Mouse (Mus musculus) layer of hippocampus, adult 9-10 months (tissue): ENCODE measurements around the gene Ifnar1.
"Not testable (repeated sequence)": the region's sequence is repeated elsewhere in the genome, so short reads cannot be mapped to it uniquely, and the experiment has no call there.

Source experiments
- DNase-seq: peaks from one replicate; pipeline ENCODE4 v3.0.0; 2022; ENCODE audit warnings: low spot score

Gene Ifnar1

DNA sequence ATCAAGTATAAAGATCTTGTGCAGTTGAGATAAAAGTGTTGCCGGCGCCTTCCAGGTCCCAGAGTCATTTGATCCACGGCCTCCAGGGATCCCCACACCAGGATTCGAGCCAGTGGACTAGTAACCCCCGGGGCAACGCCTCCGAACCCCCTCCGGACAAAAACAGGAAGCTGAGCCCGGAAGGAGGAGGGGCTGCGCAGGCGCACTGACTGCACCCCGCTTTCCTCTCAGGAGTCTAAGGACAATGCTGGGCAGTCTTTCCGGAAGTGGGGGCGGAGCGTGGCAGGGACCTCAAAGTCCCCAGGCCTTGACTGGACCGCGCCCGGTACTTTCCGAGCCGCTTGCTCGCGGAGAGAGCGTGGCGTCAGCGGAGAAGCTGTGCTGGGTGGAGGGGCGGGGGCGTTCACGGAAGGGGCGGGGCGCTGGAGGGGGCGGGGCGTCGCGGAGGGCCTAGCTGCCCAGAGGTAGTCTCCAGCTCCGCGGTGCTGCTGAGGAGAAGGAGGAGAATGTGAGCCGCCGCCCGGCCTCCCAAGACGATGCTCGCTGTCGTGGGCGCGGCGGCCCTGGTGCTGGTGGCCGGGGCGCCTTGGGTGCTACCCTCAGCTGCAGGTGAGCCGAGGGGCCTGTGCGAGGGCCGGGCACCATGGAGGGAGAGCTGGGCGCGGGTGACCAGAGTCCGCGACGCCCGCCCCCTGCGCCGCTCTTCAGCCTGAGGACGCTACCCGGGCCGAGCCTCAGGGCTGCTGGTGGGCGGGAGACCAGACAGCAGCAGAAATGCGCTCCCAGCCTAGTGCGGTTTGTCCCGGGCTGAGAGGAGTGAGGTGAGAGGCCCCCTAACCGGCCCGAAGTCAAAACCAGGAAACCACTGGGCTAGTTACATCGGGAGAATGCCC, at the start of gene Ifnar1:
Gene Ifnar1 (plus strand): TSS at position 431 of the 893 bp plus-strand sequence.
- DNase-seq, result peak; percentile 90

DNA sequence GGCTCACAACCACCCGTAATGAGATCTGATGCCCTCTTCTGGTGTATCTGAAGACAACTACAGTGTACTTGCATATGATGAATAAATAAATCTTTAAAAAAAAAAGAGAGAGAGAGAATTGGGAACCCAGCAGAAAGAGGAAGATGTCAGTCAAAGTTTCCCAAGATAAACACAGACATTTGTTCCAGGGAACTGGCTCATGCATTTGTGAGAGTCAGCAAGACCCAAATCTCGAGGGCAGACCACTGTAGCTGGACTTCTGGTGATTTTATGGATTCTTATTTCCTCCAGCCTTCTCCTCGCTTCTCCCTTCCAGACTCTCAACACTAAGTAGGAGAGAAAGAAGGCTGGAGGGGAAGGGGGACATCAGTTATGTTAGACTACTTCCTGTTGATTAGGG, 47.0 kb upstream of the Ifnar1 start:
- no peak for DNase-seq

- not testable (repeated sequence) for DNase-seq
Measured at GRCm38 (mm10) chr16:91438599-91438998, 46.4 kb upstream of the Ifnar1 start.

GRCm38 (mm10) chr16:91441366-91441765, 43.7 kb upstream of the Ifnar1 start:
- no peak for DNase-seq

DNA sequence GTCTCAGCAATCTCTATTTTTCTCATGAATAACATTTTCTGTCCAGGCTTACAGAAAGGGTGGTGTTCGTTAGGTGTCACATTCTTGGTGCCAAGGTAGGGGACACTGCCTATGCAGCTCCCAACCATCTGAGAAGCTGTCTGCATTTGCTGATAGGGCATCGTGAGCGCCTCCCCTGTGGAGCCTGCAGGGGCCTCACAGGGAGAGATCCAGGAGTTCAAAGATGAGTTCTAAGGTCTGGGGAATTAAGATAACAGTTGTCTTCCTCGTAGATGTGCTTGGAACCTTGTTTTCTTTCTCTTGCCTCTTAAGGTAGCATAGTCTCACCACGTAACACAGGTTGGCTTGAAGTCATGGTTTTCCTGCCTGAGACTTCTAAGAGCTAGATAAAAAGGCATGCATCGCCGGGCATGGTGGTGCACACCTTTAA, 43.2 kb upstream of the Ifnar1 start:
- DNase-seq, result no peak

DNA sequence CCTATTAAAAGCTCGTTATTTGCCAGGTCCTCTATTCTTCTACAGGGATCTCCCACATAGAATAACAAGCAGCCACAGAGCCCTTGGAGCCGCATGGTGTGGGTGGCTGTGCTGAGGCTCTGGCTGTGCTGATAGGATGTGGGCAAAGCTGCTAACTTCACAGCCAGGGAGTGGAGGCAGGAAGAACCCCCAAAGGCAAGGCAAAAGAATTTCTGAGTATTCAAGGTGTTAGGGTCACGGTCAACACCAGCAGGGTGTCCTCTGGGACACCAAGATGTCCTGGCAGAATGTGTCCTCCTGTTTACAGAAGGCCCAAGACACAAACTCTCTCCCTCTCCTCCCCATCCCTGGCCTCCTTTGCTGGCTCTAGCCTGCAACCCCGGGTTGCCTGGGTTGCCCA, 42.6 kb upstream of the Ifnar1 start:
- no peak for DNase-seq

- DNase-seq, result no peak
Measured at GRCm38 (mm10) chr16:91443211-91443611, 41.8 kb upstream of the Ifnar1 start.

GRCm38 (mm10) chr16:91444847-91445246, 40.2 kb upstream of the Ifnar1 start:
- no peak for DNase-seq

DNA sequence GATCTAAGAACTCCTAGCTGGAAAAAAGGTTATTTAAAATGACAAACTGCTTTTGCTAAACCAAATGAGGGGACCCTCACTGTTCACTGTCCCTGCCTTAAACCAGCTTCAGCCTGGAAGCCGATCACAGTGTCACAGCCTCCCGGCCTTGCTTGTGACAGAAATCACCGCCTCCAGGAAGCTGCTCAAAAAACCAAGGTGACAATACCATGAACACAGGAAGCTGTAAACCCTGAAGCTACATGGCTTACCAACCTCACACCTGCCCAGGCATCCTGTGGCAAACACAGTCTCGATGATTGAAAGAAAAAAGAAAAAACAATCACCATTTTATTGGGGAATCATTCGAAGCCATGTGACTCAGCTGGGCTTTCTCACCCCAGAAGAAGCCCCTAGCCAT, 39.5 kb upstream of the Ifnar1 start:
- no peak for DNase-seq

DNA sequence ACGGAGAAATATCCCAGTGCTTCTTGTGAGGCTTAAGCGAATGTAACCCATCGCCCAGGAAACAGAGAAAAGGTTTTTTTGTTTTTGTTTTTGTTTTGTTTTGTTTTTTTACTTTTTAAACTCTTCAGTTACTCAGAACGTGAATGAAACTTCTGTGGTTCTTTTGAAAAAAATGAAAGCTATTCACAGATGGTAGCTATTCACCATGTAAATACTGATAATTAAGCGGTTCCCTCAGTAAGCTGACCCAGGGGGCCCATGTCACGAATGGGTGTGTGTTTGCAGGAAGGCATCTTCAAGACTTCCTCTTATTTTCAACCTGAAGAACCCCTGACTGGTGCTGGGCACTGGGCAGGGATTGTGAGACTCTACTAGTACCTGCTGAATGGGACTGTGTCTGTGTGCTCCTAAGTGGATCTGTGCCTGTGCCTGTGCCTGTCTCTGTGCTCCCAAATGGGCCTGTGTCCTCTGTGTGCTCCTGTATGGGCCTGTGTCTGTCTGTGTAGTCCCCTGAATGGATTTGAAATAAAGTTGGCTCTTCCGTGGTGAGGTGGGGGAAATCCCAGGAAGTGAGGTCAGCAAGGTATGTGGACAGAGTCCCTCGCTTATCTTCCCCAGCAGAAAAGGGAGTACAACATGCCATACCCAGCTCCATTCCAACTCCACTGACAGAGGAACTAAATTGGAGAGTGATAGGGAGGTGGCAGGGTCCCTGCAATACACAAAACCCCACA, 38.1 kb upstream of the Ifnar1 start:
- no peak for DNase-seq

DNA sequence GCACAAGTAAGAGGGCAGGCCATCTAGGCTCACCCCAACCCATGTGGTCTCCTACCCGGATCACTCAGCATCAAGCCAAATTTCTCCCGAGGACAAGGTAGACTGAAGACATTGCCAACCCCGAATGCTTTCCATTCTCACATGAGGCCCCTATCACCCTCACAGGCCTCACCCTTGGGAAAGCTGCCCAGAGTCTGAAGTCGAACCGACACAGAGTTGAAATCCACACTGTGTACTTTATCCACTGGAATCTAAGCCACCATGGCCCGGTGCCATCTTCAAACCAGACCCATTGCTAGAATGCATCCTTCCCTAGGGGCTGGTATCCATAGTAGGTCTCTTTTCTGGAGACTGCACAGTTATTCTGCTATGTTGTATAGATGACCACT, 37.5 kb upstream of the Ifnar1 start:
- DNase-seq, result no peak

DNA sequence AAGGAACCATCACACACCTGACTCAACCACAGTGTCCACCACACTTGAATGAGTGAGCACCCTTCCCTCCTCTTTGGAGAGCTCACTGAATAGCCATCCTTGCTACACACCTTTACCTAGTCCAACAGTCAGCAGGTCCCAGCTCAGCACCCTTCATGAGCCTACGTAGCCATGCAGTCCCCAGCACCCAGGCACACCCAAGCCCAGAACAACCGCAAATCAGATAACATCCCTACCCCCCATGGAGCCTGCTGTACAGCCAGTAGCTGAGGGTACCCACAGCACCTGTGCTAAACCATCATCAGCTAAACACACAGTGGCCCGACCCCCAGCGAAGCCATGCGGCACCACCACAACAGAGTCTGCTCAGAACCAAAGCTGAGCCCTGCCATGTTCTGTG, 37.0 kb upstream of the Ifnar1 start:
- DNase-seq, result no peak

- DNase-seq, result no peak
Measured at GRCm38 (mm10) chr16:91448895-91449294, 36.1 kb upstream of the Ifnar1 start.

DNA sequence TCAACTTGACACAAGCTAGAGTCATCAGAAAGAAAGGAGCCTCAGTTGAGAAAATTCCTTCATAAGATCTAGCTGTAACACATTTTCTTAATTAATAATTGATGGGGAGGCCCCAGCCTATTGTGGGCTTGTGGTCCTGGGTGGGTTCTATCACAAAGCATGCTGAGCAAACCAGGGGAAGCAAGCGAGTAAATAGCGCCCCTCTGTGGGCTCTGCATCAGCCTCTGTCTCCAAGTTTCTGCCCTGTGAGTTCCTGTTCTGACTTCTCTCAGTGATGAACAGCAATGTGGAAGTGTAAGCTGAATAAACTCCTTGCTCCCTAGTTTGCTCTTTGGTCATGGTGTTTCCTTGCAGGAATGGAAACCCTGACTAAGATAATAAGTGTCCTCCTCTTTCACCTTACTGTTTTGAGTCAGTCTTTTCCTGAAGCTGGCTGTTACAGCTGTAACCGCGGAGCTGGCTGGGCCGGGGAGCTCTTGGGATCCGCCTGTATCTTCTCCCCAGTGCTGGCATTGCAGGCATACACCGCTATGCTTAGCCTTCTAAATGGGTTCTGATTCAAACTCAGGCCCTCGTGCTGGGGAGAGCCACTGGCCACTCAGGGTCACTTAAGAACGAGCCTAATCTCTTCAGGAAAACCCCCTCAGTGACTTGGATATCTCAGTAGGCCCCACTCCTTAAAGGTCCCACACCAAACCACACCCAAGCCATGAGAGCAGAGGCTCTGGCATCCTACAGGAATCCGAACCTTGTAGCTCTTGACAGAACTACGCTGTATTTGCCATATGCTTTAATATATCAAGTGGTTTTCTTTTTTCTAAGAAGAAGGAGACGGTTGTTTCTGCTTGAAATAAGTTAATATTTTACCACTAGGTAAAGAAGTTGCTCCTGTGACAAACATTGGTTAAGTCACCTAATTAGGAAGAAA, 34.6 kb upstream of the Ifnar1 start:
- DNase-seq, result no peak

DNA sequence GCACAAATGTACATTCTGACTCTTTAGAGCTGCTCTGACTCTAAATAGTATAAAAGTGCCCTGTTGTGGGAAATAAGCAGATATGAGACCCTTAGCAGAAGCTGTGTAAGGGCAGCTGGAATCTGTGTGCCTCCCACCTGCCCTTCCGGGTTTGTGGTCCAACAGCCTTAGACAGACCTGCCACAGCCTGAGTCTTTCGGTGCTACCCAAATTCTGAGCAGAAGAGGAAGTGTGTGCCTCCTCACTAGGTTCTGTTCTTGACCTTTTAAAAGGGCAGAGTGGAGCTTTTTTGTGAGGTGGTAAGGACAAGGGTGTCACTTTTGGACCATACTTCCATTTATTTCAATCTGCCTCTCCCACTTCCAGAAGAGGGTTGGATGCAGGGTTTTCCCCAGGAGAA, 33.1 kb upstream of the Ifnar1 start:
- DNase-seq, result no peak

GRCm38 (mm10) chr16:91452363-91452896, 32.6 kb upstream of the Ifnar1 start:
- DNase-seq, result no peak

DNA sequence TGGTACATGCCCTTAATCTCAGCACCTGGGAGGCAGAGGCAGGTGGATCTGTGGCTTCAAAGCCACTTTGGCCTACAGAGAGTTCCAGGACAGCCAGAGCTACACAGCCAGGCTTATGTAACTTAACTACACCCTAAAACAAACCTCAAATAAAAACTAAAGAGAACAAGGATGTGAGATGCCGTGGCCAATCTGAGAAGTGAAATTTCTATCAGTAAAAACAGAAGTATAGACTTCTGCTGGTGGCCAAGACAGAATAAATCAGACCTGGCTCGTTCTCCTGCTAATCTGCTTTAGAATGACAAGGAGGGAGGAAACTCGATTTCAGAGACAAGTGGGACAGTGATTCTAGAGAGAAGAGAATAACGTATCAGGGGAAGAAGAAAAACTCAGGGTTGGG, 29.2 kb upstream of the Ifnar1 start:
- DNase-seq, result no peak

DNA sequence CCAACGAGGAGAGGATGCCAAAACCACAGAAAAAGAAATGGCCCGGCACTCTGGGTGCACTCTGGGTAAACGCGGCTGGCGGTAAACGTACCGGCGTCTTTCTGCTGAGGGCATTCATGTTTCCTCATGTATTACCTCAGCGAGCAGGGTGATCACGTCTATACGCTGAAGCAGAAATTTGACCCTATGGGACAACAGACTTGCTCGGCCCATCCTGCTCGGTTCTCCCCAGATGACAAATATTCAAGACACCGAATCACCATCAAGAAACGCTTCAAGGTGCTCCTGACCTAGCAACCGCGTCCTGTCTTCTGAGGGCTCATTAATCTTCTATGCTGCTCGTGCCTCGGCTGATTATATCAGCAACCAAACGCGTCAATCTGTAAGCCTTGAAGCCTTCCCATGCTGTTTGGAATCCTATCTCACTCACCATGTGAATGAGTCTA, 26.7 kb upstream of the Ifnar1 start:
- no peak for DNase-seq

GRCm38 (mm10) chr16:91458976-91459375, 26.1 kb upstream of the Ifnar1 start:
- DNase-seq, result no peak

GRCm38 (mm10) chr16:91459396-91459795, 25.6 kb upstream of the Ifnar1 start:
- no peak for DNase-seq

GRCm38 (mm10) chr16:91459841-91460370, 25.1 kb upstream of the Ifnar1 start:
- no peak for DNase-seq
